Mouse (Mus musculus): ENCODE results near the gene Chd3. TPM values are rescaled to one million over a fixed set of nuclear protein-coding genes. Genes with fewer than 3 reads are reported as not detected.

Chd3 gene
- polyA plus RNA-seq, 2 experiments = 2.4 to 13.7 TPM

- no peak overlapping the region for H3K4me2 ChIP-seq (ENCODE audit: low read depth)
- H3K27ac ChIP-seq = no peak overlapping the region
- DNase-seq (ENCODE audit: low read depth in 3 of 3, low spot score in 3 of 3) (no peak), ATAC-seq (ENCODE audit: insufficient read depth) (no peak)
- no peaks in the 10 kb centered on the region; a peak in 1 of 4 replicates for H3K4me1 ChIP-seq (replicated peaks; ENCODE audit: control insufficient read depth in 2 of 2, insufficient read depth in 2 of 2, low read length in 1 of 2)
- H3K36me3 ChIP-seq (replicated peaks; ENCODE audit: control insufficient read depth, insufficient read depth, low read depth) = no peaks in the 10 kb centered on the region; the same call in 1 of the 2 replicates
- H3K27me3 ChIP-seq (ENCODE audit: control insufficient read depth, insufficient read depth, low read length) = no peaks in the 10 kb centered on the region
- no peak for TF ChIP-seq CTCF (IDR thresholded peaks at IDR 0.05; ENCODE audit: low read depth)
- no peak for TF ChIP-seq EP300 (IDR thresholded peaks at IDR 0.05; ENCODE audit: low read depth)
- H3K9ac ChIP-seq (replicated peaks) = no peak overlapping the region
- WGBS (ENCODE audit: insufficient replicate concordance) = 69% methylated on average over 7 of the region's 7 CpGs
- no peaks in the 10 kb centered on the region for H3K9me3 ChIP-seq (ENCODE audit: control insufficient read depth, low read length)
- no peak overlapping the region for H3K4me3 ChIP-seq (ENCODE audit: insufficient read depth in 1 of 2, low read depth in 2 of 2, low read length in 2 of 2)
Measured at GRCm38 (mm10) chr11:69298231-69298630, 71.0 kb downstream of the Chd3 start.

GRCm38 (mm10) chr11:69297799-69298198 is 71.4 kb downstream of the Chd3 start:
- no peaks in the 10 kb centered on the region; the same call in 1 of the 2 replicates for H3K36me3 ChIP-seq (replicated peaks; ENCODE audit: control insufficient read depth, insufficient read depth, low read depth)
- H3K4me1 ChIP-seq (replicated peaks; ENCODE audit: control insufficient read depth in 2 of 2, insufficient read depth in 2 of 2, low read length in 1 of 2) = no peaks in the 10 kb centered on the region; a peak in 1 of 4 replicates
- H3K27me3 ChIP-seq (ENCODE audit: control insufficient read depth, insufficient read depth, low read length) = no peaks in the 10 kb centered on the region
- H3K27ac ChIP-seq = no peak overlapping the region
- TF ChIP-seq CTCF (IDR thresholded peaks at IDR 0.05; ENCODE audit: low read depth) (no peak), EP300 (IDR thresholded peaks at IDR 0.05; ENCODE audit: low read depth) (no peak)
- H3K9ac ChIP-seq (replicated peaks) = no peak overlapping the region
- H3K4me3 ChIP-seq (ENCODE audit: insufficient read depth in 1 of 2, low read depth in 2 of 2, low read length in 2 of 2) = no peak overlapping the region
- ATAC-seq (ENCODE audit: insufficient read depth) (no peak), DNase-seq (ENCODE audit: low read depth in 3 of 3, low spot score in 3 of 3) (no peak)
- no peak overlapping the region for H3K4me2 ChIP-seq (ENCODE audit: low read depth)
- 71% methylated on average over 2 of the region's 2 CpGs for WGBS (ENCODE audit: insufficient replicate concordance)
- H3K9me3 ChIP-seq (ENCODE audit: control insufficient read depth, low read length) = no peaks in the 10 kb centered on the region

GRCm38 (mm10) chr11:69295286-69295685 is 73.9 kb downstream of the Chd3 start:
- Histone ChIP-seq H3K4me3 (ENCODE audit: insufficient read depth in 1 of 2, low read depth in 2 of 2, low read length in 2 of 2) (no peak overlapping the region), H3K27me3 (ENCODE audit: control insufficient read depth, insufficient read depth, low read length) (no peaks in the 10 kb centered on the region), H3K4me1 (replicated peaks; ENCODE audit: control insufficient read depth in 2 of 2, insufficient read depth in 2 of 2, low read length in 1 of 2) (no peaks in the 10 kb centered on the region; a peak in 1 of 4 replicates), H3K36me3 (replicated peaks; ENCODE audit: control insufficient read depth, insufficient read depth, low read depth) (no peaks in the 10 kb centered on the region), H3K27ac (no peak overlapping the region), H3K4me2 (ENCODE audit: low read depth) (no peak overlapping the region), H3K9ac (replicated peaks) (no peak overlapping the region), H3K9me3 (ENCODE audit: control insufficient read depth, low read length) (no peaks in the 10 kb centered on the region)
- DNase-seq (ENCODE audit: low read depth in 3 of 3, low spot score in 3 of 3) (no peak), ATAC-seq (ENCODE audit: insufficient read depth) (no peak)
- 67% methylated on average over 3 of the region's 3 CpGs for WGBS (ENCODE audit: insufficient replicate concordance)
- TF ChIP-seq CTCF (IDR thresholded peaks at IDR 0.05; ENCODE audit: low read depth) = no peak
- TF ChIP-seq EP300 (IDR thresholded peaks at IDR 0.05; ENCODE audit: low read depth) = no peak

Other genes with a start within 250 kb of the Chd3 start
- 0.08 and 0.12 TPM in 2 replicates for gene Hes7, start 249.0 kb downstream of the Chd3 start, polyA plus RNA-seq (2012; rRNA removed)
- gene Hes7, start 249.0 kb downstream of the Chd3 start, polyA plus RNA-seq (2014; fragmentation: Nextera tagmentation; extraction: Ambion mirVana) = 0.05 TPM in 1 of 2 replicates, not detected in the other
- 0.05 and 0.08 TPM in 2 replicates for gene 9130213A22Rik, start 246.8 kb downstream of the Chd3 start, polyA plus RNA-seq (2012; rRNA removed)
- gene 9130213A22Rik, start 246.8 kb downstream of the Chd3 start, polyA plus RNA-seq (2014; fragmentation: Nextera tagmentation; extraction: Ambion mirVana) = not detected in 2 replicates
- gene Aloxe3, start 243.5 kb downstream of the Chd3 start, polyA plus RNA-seq (2012; rRNA removed) = 0.05 and 0.38 TPM in 2 replicates
- 0.15 TPM in 1 of 2 replicates, not detected in the other for gene Aloxe3, start 243.5 kb downstream of the Chd3 start, polyA plus RNA-seq (2014; fragmentation: Nextera tagmentation; extraction: Ambion mirVana)
- gene Alox12b, start 212.4 kb downstream of the Chd3 start, polyA plus RNA-seq (2012; rRNA removed) = not detected in 2 replicates
- not detected in 2 replicates for gene Alox12b, start 212.4 kb downstream of the Chd3 start, polyA plus RNA-seq (2014; fragmentation: Nextera tagmentation; extraction: Ambion mirVana)
- 0.01 and 0.03 TPM in 2 replicates for gene Alox8, start 171.6 kb downstream of the Chd3 start, polyA plus RNA-seq (2012; rRNA removed)
- not detected in 2 replicates for gene Alox8, start 171.6 kb downstream of the Chd3 start, polyA plus RNA-seq (2014; fragmentation: Nextera tagmentation; extraction: Ambion mirVana)
- gene Gucy2e, start 132.4 kb downstream of the Chd3 start, polyA plus RNA-seq (2012; rRNA removed) = not detected in 2 replicates
- gene Gucy2e, start 132.4 kb downstream of the Chd3 start, polyA plus RNA-seq (2014; fragmentation: Nextera tagmentation; extraction: Ambion mirVana) = not detected in 2 replicates
- 7.8 and 9.8 TPM in 2 replicates for gene Cntrob, start 45.6 kb downstream of the Chd3 start, polyA plus RNA-seq (2012; rRNA removed)
- gene Cntrob, start 45.6 kb downstream of the Chd3 start, polyA plus RNA-seq (2014; fragmentation: Nextera tagmentation; extraction: Ambion mirVana) = 5.0 and 6.5 TPM in 2 replicates
- gene Trappc1, start 45.4 kb downstream of the Chd3 start, polyA plus RNA-seq (2012; rRNA removed) = 49.6 and 62.9 TPM in 2 replicates
- gene Trappc1, start 45.4 kb downstream of the Chd3 start, polyA plus RNA-seq (2014; fragmentation: Nextera tagmentation; extraction: Ambion mirVana) = 101 and 106 TPM in 2 replicates
- gene Kcnab3, start 43.1 kb downstream of the Chd3 start, polyA plus RNA-seq (2012; rRNA removed) = 0.09 and 0.20 TPM in 2 replicates
- gene Kcnab3, start 43.1 kb downstream of the Chd3 start, polyA plus RNA-seq (2014; fragmentation: Nextera tagmentation; extraction: Ambion mirVana) = 0.06 and 0.10 TPM in 2 replicates
- gene Rnf227, start 28.9 kb downstream of the Chd3 start, polyA plus RNA-seq (2012; rRNA removed) = 0.30 and 0.74 TPM in 2 replicates
- 0.59 and 0.66 TPM in 2 replicates for gene Rnf227, start 28.9 kb downstream of the Chd3 start, polyA plus RNA-seq (2014; fragmentation: Nextera tagmentation; extraction: Ambion mirVana)
- 70.9 and 76.9 TPM in 2 replicates for gene Naa38, start 26.1 kb upstream of the Chd3 start, polyA plus RNA-seq (2012; rRNA removed)
- 120 and 127 TPM in 2 replicates for gene Naa38, start 26.1 kb upstream of the Chd3 start, polyA plus RNA-seq (2014; fragmentation: Nextera tagmentation; extraction: Ambion mirVana)
- 4.8 and 8.3 TPM in 2 replicates for gene Cyb5d1, start 26.2 kb upstream of the Chd3 start, polyA plus RNA-seq (2012; rRNA removed)
- 6.2 and 7.3 TPM in 2 replicates for gene Cyb5d1, start 26.2 kb upstream of the Chd3 start, polyA plus RNA-seq (2014; fragmentation: Nextera tagmentation; extraction: Ambion mirVana)
- gene Tmem88, start 28.8 kb upstream of the Chd3 start, polyA plus RNA-seq (2012; rRNA removed) = 3.7 and 5.3 TPM in 2 replicates
- gene Tmem88, start 28.8 kb upstream of the Chd3 start, polyA plus RNA-seq (2014; fragmentation: Nextera tagmentation; extraction: Ambion mirVana) = 4.6 TPM in 2 replicates
- 1.1 and 1.4 TPM in 2 replicates for gene Kdm6b, start 44.3 kb upstream of the Chd3 start, polyA plus RNA-seq (2012; rRNA removed)
- 2.9 TPM in 2 replicates for gene Kdm6b, start 44.3 kb upstream of the Chd3 start, polyA plus RNA-seq (2014; fragmentation: Nextera tagmentation; extraction: Ambion mirVana)
- gene Dnah2, start 179.7 kb upstream of the Chd3 start, polyA plus RNA-seq (2012; rRNA removed) = 0.03 TPM in 2 replicates
- 0.01 TPM in 2 replicates for gene Dnah2, start 179.7 kb upstream of the Chd3 start, polyA plus RNA-seq (2014; fragmentation: Nextera tagmentation; extraction: Ambion mirVana)
- 1.0 TPM in 2 replicates for gene Efnb3, start 190.8 kb upstream of the Chd3 start, polyA plus RNA-seq (2012; rRNA removed)
- 0.13 and 0.14 TPM in 2 replicates for gene Efnb3, start 190.8 kb upstream of the Chd3 start, polyA plus RNA-seq (2014; fragmentation: Nextera tagmentation; extraction: Ambion mirVana)
- 10.8 and 12.7 TPM in 2 replicates for gene Wrap53, start 210.8 kb upstream of the Chd3 start, polyA plus RNA-seq (2012; rRNA removed)
- gene Wrap53, start 210.8 kb upstream of the Chd3 start, polyA plus RNA-seq (2014; fragmentation: Nextera tagmentation; extraction: Ambion mirVana) = 14.8 and 16.1 TPM in 2 replicates
- 68.7 and 76.7 TPM in 2 replicates for gene Trp53, start 211.0 kb upstream of the Chd3 start, polyA plus RNA-seq (2012; rRNA removed)
- 61.2 and 66.4 TPM in 2 replicates for gene Trp53, start 211.0 kb upstream of the Chd3 start, polyA plus RNA-seq (2014; fragmentation: Nextera tagmentation; extraction: Ambion mirVana)
- gene Atp1b2, start 236.5 kb upstream of the Chd3 start, polyA plus RNA-seq (2012; rRNA removed) = 20.6 and 25.2 TPM in 2 replicates
- gene Atp1b2, start 236.5 kb upstream of the Chd3 start, polyA plus RNA-seq (2014; fragmentation: Nextera tagmentation; extraction: Ambion mirVana) = 21.3 and 29.8 TPM in 2 replicates
- 21.4 and 23.5 TPM in 2 replicates for gene Shbg, start 248.5 kb upstream of the Chd3 start, polyA plus RNA-seq (2012; rRNA removed)
- gene Shbg, start 248.5 kb upstream of the Chd3 start, polyA plus RNA-seq (2014; fragmentation: Nextera tagmentation; extraction: Ambion mirVana) = 28.4 and 33.2 TPM in 2 replicates

All from liver, embryonic 14.5 days (tissue).